Mouse (Mus musculus) embryonic facial prominence, embryonic 10.5 days (tissue): ENCODE measurements around the gene Rbm46. TPM values are rescaled to one million over a fixed set of nuclear protein-coding genes. Genes with fewer than 3 reads are reported as not detected.

Experiments used
- DNase-seq: peaks from one replicate; pipeline ENCODE4 v3.0.0-alpha.2; 2017; ENCODE audit warnings: low spot score
- H3K27ac ChIP-seq: fragments of 300-500 bp; sonication (generic); replicated peaks from 2 replicates; pipeline ENCODE4 v1.5.1; 2016; ENCODE audit warnings: mild to moderate bottlenecking
- H3K27me3 ChIP-seq: fragments of 300-500 bp; sonication (generic); replicated peaks from 2 replicates; pipeline ENCODE4 v1.6.1; 2016; ENCODE audit warnings: low read depth, mild to moderate bottlenecking; ENCODE audit not compliant: poor library complexity, severe bottlenecking
- H3K36me3 ChIP-seq: fragments of 300-500 bp; sonication (generic); replicated peaks from 2 replicates; pipeline ENCODE4 v1.6.1; 2016; ENCODE audit warnings: mild to moderate bottlenecking, moderate library complexity
- H3K4me1 ChIP-seq: fragments of 300-500 bp; sonication (generic); 2 replicates; pipeline ENCODE4 v1.6.1; 2016
- H3K4me3 ChIP-seq: fragments of 300-500 bp; sonication (generic); 2 replicates; pipeline ENCODE4 v1.5.1; 2016; ENCODE audit warnings: mild to moderate bottlenecking, moderate library complexity
- H3K9me3 ChIP-seq: fragments of 300-500 bp; sonication (generic); 2 replicates; pipeline ENCODE4 v1.6.1; 2016; ENCODE audit warnings: mild to moderate bottlenecking
- WGBS: fragments of 180-500 bp; shearing (Covaris S2); methylation state at CpG from one replicate; pipeline ENCODE4 v1.1.7; 2016; 5-methylcytosine and 5-hydroxymethylcytosine counted together
- polyA plus RNA-seq: library from polyadenylated mRNA; unstranded; fragments of >200 nt; fragmentation: Nextera tagmentation; extraction: Ambion mirVana; gene quantifications from 2 replicates; pipeline ENCODE4 v1.2.1, GENCODE M21; 2016

Gene Rbm46
- polyA plus RNA-seq = 2.5 and 2.9 TPM in 2 replicates

DNA sequence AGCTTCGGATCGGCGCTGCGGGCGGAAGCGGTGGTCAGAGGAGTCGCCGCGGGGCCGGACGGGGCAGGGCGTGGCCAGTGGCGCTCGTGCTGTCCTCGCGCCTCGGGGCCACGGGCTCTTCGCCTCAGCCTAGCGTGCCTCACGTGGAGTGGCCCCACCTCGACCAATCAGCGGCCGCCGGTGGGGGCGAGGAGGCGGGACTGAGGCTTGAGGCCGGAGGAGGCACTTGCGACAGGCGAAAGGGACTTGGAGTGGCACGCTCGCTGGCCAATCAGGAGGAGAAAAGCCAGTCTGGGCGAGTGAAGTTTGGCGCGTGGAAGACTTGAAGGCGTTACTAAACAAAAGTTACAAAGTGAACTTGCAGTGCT lies at the start of gene Rbm46:
Gene Rbm46, minus strand, starts transcription at position 112 of the 368 bp plus-strand sequence.
- H3K27ac ChIP-seq = peak within 1 kb of the TSS; percentile 48; the same call in 1 of the 2 replicates
- peak; percentile 90 for DNase-seq
- H3K36me3 ChIP-seq = no peaks in the 10 kb centered on the region
- 24% methylated on average over 36 of the region's 36 CpGs for WGBS
- H3K4me3 ChIP-seq = peak within 1 kb of the TSS; percentile 56
- peaks cover 31% of the 10 kb centered on the region for H3K27me3 ChIP-seq
- H3K4me1 ChIP-seq = peaks cover 24% of the 10 kb centered on the region
- 0 out of 2 replicates have a peak, but pooled peaks cover 3% of the 10 kb centered on the region for H3K9me3 ChIP-seq

DNA sequence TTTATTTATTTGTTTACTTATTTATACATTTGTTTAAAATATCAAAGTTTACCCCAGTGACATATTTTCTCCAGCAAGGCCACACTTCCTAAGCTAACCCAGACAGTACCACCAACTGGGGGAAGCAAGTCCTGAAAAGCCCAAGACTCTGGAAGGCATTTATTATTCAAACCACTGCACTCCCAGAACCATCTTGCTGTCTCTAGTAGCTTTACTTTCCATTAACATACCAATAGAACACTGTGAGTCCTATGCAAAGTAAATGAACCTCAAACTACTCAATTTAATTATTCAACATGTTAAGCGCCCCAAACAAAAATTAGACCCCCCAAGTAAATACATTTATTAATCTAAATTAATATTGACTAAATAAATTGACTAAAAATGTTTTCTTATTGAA lies 39.3 kb upstream of the Rbm46 start:
- no peak overlapping the region for H3K27ac ChIP-seq
- 33% methylated on average over 1 of the region's 1 CpGs for WGBS
- H3K36me3 ChIP-seq = no peaks in the 10 kb centered on the region
- no peaks in the 10 kb centered on the region for H3K9me3 ChIP-seq
- no peaks in the 10 kb centered on the region for H3K4me1 ChIP-seq
- no peak for DNase-seq
- no peak overlapping the region for H3K4me3 ChIP-seq
- H3K27me3 ChIP-seq = no peaks in the 10 kb centered on the region

DNA sequence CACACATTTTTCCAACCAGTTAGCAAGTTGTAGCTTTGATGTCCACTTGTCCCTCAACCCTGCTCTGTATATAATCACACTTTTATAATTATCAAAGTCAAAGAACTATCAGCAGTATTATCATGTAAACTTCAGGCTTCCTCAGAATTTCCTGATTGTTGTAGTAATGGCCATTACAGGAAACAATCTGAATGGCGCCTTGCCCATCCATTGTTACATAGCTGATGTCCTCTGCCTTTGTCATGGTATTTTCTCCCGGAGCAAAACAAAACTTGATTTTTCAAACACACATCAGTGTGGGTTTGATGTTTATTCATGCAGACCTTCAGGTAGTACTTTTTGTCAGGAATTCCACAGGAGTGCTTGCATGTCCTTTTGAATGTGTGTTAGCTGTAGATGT lies 32.4 kb upstream of the Rbm46 start:
- H3K27me3 ChIP-seq = peaks cover 28% of the 10 kb centered on the region
- no peak for DNase-seq
- no peak overlapping the region for H3K27ac ChIP-seq
- no peaks in the 10 kb centered on the region for H3K9me3 ChIP-seq
- H3K4me1 ChIP-seq = peaks cover 10% of the 10 kb centered on the region
- H3K36me3 ChIP-seq = no peaks in the 10 kb centered on the region
- H3K4me3 ChIP-seq = no peak overlapping the region
- 91% methylated on average over 2 of the region's 2 CpGs for WGBS

DNA sequence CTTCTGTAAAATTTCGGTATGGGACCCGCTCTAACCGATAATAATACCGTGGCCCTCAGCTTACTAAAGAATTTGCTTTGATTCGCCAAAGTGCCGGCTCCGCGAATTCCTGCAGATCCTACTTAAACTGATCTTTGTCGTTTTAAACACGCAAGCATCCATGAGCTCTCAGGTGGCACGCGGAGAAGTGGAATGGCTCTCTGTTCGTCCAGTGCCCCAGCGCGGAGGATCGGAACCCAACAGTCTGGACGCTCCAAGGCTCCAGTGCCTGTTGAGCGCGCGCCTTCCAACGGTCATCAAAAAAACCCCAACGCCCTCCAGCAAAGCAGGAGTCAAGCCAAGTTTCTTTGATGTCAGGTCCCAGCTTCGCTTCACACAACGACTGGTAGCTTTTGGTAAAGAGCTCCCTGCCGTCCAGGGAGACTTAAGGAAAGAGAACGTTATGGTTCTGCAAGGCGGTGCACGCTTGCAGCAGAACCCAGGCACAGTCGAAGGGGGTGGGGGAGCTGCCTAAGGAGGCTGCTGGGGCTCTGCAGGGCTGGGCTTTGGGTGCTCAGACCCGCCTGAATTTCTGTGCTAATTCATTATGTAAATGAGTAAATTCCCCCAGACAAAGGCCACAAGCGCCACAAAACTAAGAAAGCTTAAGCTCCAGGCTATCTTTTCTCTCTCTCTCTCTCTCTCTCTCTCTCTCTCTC lies 28.1 kb upstream of the Rbm46 start:
- DNase-seq = peak; percentile 43
- Histone ChIP-seq H3K9me3 (no peaks in the 10 kb centered on the region), H3K36me3 (no peaks in the 10 kb centered on the region), H3K4me3 (peak overlapping the region; percentile 60), H3K27me3 (peaks cover 45% of the 10 kb centered on the region), H3K27ac (no peak overlapping the region), H3K4me1 (peaks cover 16% of the 10 kb centered on the region)
- 1% methylated on average over 31 of the region's 31 CpGs for WGBS

DNA sequence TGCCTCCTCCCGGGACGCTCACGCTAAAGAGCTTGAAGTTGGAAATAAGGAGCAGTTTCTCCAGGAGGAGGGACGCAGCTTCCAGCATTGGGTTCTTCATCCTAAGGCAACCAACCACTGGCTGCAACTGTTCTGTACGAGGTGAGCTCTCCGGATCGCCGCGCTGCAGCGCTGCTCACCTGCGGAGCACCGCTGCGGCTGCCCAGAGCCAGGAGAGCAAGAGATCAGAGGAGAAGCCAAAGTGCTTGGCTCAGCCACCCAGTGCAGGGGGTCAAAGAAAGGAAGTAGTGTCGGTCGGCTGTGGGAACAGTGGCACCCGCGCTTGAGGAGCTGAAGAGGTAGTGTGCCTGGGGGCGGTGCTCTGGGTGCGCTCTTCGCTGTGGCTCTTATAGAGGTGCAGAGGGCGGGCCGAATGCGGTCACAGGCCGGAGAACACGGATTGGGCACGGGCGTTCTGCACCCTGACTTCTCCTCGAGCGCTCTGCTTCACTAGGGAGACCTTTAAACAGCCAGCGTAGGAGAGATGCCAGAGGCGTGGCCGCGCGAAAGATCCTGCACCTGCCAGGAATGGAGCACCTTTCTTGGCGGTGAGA lies 27.4 kb upstream of the Rbm46 start, which contains the start of gene Lrat:
Gene Lrat, minus strand, starts transcription at position 361 of the 593 bp plus-strand sequence.
- H3K4me1 ChIP-seq = peaks cover 16% of the 10 kb centered on the region
- peak within 1 kb of the TSS; percentile 60 for H3K4me3 ChIP-seq
- peaks cover 45% of the 10 kb centered on the region for H3K27me3 ChIP-seq
- WGBS = under 1% methylated on average over 35 of the region's 35 CpGs
- H3K36me3 ChIP-seq = no peaks in the 10 kb centered on the region
- peak; percentile 43 for DNase-seq
- H3K27ac ChIP-seq = no peak within 1 kb of the TSS
- no peaks in the 10 kb centered on the region for H3K9me3 ChIP-seq

DNA sequence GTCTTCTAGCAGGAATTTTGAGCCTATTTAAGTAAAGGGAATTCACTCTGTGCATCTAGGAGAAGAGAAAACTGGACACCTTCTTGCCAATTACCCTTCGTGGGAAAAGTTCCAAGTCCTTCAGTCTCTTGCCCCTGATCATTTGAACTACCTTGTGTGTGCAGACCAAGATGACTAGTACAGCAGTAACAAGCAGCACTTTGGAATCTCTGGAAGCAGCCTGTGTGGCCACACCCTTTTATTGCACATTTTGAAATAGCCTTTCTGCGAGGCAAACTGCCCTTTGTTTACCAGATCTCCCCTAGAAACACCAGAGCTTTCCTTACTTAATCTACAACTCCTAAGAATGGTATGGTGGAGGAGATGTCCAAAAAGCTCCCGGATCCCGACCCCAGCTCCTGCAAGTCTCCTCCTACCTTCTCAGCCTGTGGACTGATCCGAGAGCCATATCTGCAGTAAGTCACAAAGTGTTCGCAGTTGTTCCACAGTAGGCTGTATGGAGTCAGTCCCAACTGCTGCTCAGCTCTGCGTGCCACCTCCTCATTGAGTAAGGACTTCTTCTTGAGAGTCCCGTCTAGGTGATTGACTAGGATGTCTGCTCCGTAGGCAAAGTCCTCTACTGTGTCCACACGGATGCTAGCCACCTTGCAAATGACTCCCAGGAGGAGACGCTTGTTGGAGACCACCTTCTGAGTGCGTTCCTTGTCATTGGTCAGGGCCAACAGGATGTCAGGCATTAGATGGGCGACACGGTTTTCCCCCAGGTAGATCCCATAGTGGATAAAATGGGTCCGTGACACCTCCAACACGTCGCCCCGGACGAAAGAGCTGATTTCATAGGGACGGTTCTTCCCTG lies 26.7 kb upstream of the Rbm46 start:
- no peaks in the 10 kb centered on the region for H3K36me3 ChIP-seq
- H3K27me3 ChIP-seq = peaks cover 45% of the 10 kb centered on the region
- 27% methylated on average over 20 of the region's 20 CpGs for WGBS
- DNase-seq = no peak
- no peak overlapping the region for H3K27ac ChIP-seq
- no peaks in the 10 kb centered on the region for H3K9me3 ChIP-seq
- peak overlapping the region; percentile 60 for H3K4me3 ChIP-seq
- peaks cover 16% of the 10 kb centered on the region for H3K4me1 ChIP-seq

DNA sequence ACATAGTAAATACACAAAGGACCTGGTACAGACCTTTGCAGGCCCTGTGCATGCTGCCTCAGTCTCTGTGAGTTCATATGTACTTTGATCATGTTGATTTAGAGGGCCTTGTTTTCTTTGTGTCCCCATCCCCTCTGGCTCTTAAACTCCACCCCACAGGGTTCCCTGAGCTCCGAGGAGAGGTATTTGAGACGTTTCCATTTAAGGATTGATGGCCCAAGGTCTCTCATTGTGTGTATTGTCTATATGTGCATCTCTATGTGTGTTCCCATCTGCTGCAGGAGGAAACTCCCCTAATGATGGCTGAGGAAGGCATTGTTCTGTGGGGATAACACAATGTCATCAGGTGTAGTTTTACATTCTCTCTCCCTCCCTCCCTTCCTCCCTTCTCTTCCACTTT lies 12.6 kb upstream of the Rbm46 start:
- WGBS = 12% methylated on average over 2 of the region's 2 CpGs
- no peaks in the 10 kb centered on the region for H3K4me1 ChIP-seq
- H3K27ac ChIP-seq = no peak overlapping the region
- H3K9me3 ChIP-seq = no peaks in the 10 kb centered on the region
- H3K36me3 ChIP-seq = no peaks in the 10 kb centered on the region
- H3K4me3 ChIP-seq = no peak overlapping the region
- no peaks in the 10 kb centered on the region for H3K27me3 ChIP-seq
- no peak for DNase-seq

DNA sequence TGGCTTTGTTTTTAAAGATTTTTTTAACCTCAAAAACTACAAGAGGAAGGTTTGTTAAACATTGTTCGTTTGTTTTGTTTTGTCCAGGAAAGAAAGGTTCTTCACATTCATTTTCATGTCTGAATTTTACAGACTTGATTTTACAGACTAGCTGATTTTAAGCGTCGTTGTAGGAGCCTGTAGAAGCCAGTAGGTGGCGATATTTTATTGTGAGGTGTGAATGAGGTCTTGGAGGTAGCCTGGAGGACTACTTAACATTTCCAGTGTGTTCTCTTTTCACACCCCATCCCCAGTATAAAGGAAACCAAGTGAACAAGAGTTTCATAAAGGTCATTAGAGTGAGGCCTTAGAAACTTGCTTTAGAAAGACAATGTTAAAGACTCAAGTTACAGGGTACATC lies 975 bp upstream of the Rbm46 start:
- Histone ChIP-seq H3K36me3 (no peaks in the 10 kb centered on the region), H3K4me3 (no peak overlapping the region), H3K4me1 (peaks cover 24% of the 10 kb centered on the region), H3K27ac (no peak overlapping the region), H3K9me3 (0 out of 2 replicates have a peak, but pooled peaks cover 3% of the 10 kb centered on the region), H3K27me3 (peaks cover 31% of the 10 kb centered on the region)
- 3% methylated on average over 4 of the region's 4 CpGs for WGBS
- DNase-seq = no peak

DNA sequence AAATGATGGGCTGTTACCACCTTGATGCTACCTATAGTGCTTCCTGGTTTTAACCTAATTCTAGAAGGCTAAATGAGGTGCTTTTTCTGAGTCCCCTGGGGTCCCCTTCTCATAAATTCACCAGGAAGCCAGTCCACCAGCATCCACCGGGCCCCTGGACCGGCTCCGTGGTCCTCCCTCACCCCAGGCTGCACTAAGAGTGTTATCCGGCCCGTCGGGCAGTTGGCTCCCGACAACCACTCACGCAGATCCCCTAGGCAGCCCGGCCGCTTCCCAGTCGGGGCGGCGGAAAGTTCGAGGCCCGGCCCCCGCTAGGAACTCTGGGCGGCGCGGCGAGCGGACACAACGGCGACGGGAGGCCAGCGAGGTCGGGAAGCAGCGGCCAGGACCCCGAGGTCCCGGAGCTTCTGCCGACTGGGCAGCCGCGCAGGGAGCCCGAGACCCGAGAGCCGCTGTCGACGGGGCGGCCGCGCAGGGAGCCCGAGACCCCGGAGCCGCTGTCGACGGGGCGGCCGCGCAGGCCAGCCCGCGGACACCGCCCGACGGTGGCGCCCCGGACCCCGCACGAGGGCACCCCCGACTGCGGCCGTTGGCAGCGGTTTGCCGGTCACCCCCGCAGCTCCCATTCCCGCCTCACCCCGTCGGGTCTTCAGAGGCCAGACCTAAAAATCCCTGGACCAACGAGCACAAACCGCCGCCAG lies 462 bp downstream of the Rbm46 start:
- Histone ChIP-seq H3K27ac (peak overlapping the region; percentile 48; the same call in 1 of the 2 replicates), H3K36me3 (no peaks in the 10 kb centered on the region), H3K9me3 (0 out of 2 replicates have a peak, but pooled peaks cover 3% of the 10 kb centered on the region), H3K27me3 (peaks cover 31% of the 10 kb centered on the region), H3K4me3 (peak overlapping the region; percentile 56), H3K4me1 (peaks cover 24% of the 10 kb centered on the region)
- 20% methylated on average over 69 of the region's 69 CpGs for WGBS
- DNase-seq = no peak

DNA sequence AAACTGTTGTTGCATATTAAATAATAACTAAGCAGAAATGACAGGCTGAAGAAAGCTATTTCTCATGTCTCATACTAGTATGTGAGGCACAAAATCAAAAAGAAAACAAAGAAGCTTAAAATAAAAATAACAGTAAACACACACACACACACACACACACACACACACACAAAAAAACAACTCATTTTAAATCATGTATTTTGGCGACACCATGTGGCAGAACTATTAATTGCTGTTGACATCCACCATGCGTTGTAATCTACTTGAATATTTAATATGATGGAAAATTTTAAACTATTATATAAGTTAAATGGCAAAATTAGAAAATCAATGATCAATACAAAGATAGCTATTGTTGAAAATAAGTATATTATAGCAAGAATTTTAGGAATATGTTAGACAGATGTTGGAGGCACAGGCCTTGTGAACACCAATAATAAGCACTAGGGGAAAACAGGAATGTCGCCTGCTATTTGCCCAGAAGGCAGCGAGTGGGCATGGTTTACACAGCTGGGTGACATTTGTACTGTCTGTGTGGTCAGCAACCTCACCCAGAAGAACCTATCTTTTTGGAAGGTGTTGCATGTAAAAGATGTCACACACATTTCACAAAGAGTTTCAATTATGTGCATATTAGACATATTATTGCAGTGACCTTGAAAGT lies 18.7 kb downstream of the Rbm46 start:
- DNase-seq = no peak
- WGBS = 14% methylated on average over 4 of the region's 4 CpGs
- no peaks in the 10 kb centered on the region for H3K27me3 ChIP-seq

DNA sequence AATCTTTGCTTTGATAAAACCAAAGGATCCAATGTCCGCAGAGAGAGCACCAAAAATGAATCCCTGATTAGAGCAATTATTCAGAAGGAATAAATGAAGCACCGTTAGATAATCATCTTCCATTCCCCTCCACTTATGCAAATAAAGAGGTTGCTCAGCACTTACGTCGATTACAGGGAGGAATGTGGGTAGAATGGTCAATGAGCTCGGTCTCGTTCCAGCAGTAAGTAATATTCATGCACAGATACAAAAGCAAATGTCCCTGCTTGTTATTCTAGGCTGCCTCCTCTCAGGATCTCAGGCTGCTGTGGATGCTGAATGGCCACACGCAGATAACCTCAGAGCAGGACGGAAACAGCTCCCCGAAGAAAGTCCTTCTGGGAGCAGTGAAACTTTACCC lies 51.1 kb downstream of the Rbm46 start:
- Histone ChIP-seq H3K36me3 (no peaks in the 10 kb centered on the region), H3K27me3 (no peaks in the 10 kb centered on the region), H3K4me3 (no peak overlapping the region), H3K4me1 (no peaks in the 10 kb centered on the region), H3K27ac (no peak overlapping the region), H3K9me3 (no peaks in the 10 kb centered on the region)
- no peak for DNase-seq
- WGBS = 88% methylated on average over 9 of the region's 9 CpGs

More for the DNA sequence above, 18.7 kb downstream of the Rbm46 start:
- no peaks in the 10 kb centered on the region for H3K9me3 ChIP-seq
- no peak overlapping the region for H3K4me3 ChIP-seq
- no peaks in the 10 kb centered on the region for H3K36me3 ChIP-seq
- no peak overlapping the region for H3K27ac ChIP-seq
- no peaks in the 10 kb centered on the region for H3K4me1 ChIP-seq

DNA sequence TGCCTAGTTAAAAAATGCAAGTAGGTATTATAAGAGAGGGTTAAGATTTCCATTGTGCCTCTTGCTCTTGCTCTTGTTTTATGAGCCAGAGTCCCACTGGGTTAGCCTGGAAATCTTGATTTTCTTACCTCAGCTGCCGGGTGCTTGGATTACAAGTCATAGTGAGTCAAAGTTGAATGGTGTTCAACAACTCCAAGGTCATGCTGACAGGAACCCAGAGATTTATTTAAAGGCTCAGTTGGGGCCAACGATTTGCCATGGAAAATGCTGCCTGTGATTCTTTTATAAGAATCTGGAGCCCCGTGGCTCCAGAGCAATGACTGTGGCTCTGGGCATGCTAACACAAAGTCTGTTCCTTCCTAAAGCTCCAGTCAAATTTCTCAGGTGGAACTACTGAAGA lies 64.4 kb downstream of the Rbm46 start:
- no peaks in the 10 kb centered on the region for H3K36me3 ChIP-seq
- H3K27me3 ChIP-seq = no peaks in the 10 kb centered on the region
- no peaks in the 10 kb centered on the region for H3K9me3 ChIP-seq
- H3K4me3 ChIP-seq = no peak overlapping the region
- 82% methylated on average over 3 of the region's 3 CpGs for WGBS
- no peaks in the 10 kb centered on the region for H3K4me1 ChIP-seq
- no peak overlapping the region for H3K27ac ChIP-seq
- DNase-seq = no peak
